Mouse (Mus musculus): ENCODE results near the gene Uaca.
"Not testable (repeated sequence)": the region's sequence is repeated elsewhere in the genome, so short reads cannot be mapped to it uniquely, and the experiment has no call there.

The Uaca gene

DNA sequence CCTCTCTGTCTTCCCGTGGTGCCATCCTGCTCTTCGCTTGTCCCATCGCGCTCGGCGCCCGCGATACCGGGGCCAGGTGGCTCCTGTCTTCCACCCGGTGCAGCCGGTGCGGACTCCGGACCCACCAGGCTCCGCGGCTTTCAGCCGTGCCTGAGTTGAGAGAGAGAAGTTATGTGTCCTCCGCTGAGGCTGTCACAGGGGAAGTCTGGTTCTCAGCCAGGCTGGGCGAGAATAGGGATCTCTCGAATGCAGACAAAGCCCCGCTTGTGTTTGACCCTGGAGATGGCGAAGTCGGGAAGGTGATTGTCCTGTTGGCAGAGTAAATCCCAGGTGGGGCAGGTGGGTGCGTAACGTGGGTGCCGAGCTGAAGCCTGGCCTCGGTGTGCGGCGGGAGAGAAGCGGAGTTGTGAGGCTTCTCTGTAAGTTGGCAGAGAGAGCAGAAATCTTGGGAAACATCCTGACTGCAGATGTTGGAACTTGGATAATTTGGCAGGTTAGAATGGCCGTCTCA lies 554 bp downstream of the Uaca start:
- DNase-seq (ENCODE audit: low read depth) = no peak

DNA sequence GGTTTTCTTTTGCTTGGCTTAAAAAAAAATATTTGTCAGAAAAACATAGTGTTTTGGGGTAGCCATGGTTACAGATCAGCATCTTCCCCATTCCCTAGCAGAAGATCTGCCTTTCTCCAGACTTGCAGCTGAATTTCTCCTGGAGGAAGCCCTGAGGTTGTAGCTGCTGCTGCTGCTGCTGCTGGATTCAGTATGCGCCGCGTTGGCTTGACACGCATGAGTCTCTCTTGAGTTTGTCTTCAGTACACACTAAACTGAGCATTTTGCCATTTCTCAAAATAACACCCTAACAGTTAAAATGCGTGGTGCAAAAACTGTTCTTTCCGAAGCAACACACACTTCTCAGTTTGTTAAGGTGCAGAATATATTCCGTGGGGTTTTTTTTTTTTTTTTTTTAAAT lies 1.7 kb downstream of the Uaca start:
- DNase-seq (ENCODE audit: low read depth) = no peak

DNA sequence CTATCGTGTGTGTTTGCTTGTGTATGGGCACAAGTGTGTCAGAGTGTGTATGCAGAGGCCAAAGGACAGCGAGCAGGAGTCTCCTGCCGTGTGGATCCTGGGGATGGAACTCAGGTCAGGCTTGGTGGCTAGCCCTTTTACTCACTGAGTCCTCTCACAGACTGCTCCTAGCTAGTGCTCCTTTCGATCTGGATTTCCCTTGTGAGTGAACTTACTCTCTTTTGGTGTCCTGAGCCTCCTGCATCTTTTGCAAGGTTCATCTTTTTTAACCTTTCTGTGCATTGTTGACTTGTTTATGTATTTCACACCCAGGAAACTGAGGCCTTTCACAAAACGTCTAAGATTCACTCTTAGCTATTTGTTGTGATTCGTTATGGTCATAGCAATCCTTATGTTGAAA lies 2.8 kb downstream of the Uaca start:
- no peak for DNase-seq (ENCODE audit: low read depth)

DNA sequence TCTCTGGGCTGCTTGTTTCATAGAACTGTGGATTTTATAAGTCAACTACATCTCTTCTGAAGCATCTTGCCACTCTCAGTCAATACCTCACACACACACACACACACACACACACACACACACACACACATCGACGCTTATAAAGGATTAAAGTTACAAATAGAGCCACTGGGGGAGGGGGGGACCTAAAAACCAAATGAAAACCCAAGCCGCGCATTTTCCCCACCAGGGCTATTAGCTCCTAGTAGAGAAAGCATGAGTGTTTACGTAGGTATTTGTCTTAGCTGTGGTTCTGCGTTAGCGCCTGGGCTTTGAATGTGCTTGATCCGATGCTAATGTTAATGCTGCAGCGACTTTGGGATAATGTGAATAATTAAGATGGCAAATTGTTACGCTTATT lies 4.7 kb downstream of the Uaca start:
- DNase-seq (ENCODE audit: low read depth) = no peak

DNA sequence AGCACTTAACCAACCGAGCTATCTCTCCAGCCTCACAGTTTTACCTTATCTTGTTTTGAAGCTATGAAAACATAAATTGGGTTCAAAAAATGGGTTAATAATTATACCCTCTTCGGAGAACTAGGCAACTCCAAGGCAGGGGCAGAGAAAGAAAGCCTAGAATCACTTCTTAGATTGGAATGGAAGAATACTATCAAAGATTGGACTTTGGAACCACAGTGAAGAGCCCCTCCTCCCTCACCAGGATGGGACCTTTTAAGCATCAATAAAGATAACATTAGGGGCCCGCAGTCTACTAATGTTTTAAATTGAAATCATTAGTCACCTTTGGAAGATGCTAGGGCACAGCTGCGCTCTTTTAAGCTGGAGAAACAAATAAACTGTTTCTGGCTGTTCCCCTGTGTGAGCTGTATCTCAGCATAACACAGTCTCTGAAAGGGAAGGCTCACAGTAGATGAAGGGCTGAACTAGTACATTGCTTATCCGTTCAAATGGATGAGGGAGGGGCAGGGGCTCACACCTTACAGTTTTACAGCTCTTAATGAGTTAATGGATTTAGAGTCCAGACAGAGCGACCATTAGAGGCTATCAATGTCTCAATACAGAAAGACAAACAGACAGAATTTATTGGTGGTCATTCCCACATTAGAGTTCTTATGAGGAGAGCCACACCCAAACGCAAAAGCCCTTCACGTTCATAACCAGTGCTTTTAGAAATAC lies 6.5 kb downstream of the Uaca start:
- no peak for DNase-seq (ENCODE audit: low read depth)

DNA sequence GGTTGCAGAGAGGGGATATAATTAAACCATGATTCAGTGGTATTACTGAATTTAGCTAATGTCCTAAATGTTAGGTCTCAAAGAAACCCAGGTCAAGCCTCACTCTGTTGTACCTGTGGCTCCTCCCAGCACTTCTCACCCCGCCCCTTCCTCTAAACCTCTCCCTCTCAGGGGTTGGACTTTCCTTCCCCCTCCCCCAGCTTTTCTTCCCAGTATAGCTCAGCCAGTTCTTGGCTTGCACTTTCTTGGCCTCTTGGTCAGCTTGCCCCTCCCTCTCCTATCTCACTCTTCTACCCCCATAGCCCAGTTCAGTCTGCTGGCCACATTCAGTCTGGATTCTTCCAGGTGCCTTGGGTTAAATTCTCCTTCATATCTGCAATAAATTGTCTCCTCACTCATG lies 7.4 kb downstream of the Uaca start:
- DNase-seq (ENCODE audit: low read depth) = no peak

DNA sequence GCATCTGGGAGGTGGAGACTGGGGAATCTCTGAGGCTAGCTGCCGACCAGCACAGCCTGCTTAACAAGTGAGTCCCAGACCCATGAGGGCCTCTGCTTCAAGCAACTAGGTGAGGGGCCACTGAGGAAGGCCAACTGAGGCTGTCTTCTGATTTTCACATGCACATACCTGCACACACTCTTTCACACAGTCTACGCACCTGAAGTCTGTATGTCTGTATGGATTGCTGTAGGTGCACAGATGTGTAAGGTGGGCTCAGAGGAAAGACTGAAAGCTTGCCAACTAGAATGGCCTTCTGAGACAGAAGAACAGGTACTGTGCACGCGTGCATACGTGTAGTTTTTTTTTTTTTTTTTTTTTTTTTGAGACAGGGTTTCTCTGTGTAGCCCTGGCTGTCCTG lies 8.0 kb downstream of the Uaca start:
- DNase-seq (ENCODE audit: low read depth) = no peak

DNA sequence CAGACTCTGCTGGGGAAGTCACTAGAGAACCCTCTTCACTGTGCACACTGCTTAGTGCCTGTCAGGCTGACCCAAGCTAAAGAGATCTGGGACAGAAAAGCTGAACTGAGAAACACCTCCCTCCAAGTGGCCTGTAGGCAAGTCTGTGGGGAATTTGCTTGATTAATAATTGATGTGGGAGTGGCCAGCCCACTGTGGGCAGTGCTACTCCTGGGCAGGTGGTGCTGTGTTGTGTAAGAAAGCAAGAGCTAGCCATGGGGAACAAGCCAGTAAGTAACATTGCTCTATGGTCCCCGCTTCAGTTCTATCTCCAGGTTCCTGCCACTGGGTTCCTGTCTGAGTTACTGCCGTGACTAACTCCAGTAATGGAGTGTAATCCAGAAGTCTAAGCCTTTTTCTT lies 11.7 kb downstream of the Uaca start:
- DNase-seq (ENCODE audit: low read depth) = no peak

DNA sequence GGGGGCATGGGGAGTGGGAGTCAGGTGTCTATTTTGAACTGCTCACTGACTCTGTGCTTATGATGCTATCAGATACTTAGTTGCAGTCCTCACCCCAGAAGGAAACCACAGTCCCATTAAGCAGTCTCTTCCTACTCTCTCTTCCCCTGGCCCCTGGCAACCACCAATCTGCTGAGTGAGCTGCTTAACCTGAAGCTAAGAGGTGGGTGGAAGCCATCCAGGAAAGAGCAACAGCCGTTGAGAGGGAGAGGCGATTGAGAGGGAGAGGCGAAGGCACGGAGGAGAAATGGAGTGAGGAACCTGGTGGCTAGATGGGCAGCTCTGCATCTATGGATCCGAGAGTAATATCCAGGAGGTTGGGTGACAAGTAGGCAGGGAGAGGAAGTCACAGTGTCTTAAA lies 13.7 kb downstream of the Uaca start:
- no peak for DNase-seq (ENCODE audit: low read depth)

DNA sequence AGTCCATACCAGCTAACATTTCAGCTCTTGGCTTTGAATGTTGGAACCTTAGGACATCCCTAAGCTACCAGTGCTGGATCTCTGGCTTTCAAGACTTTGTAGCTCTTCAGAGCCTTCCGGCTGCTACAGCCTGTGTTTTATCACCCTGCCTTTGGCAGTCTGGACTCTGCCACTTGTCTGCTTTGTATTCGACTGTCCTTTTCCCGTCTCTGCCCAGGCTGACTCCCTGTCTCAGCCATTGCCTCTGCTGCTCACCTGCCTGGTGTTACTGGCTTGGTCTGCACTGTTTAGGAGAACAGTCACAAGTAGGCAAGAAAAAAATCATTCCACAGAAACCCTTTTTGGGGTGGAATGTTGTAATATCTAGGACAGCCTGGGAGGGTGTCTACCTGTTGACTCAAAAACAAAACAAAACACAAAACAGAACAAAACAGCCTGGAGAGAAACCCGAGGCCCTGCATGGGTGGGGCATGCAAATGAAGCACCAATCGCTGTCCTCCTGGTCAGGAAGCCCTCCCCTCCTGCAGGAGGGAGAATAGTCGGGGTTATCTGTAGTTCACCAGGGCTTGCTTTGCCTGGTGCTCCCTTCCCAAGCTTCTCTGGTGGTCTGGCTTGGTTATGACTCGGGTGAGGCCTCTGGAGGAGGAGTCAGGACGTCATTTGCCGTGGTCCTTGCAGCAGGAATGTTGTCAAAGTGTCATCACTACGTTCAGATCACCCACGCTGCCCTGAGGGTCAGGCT lies 19.0 kb downstream of the Uaca start:
- DNase-seq (ENCODE audit: low read depth) = peak; percentile 9

DNA sequence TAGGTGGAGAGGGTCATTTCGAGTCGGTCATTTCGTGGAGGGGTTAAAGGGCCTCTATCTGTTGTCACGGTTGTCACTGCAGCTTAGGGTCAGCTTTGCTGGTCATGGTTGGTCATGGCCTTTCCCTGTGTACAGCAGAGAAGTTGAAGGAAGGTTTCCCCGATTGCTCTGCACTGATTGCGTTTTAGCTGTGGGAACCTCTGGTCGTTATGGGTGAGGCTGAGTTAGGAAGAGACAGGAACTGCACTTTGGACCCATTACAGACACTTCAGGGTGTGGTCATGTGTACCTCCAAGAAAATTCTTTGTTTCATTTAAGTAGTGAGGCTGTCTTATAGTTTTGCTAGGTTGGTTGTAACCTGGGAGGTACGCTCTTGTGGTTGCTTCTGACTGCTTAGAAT lies 21.2 kb downstream of the Uaca start:
- DNase-seq (ENCODE audit: low read depth) = no peak

DNA sequence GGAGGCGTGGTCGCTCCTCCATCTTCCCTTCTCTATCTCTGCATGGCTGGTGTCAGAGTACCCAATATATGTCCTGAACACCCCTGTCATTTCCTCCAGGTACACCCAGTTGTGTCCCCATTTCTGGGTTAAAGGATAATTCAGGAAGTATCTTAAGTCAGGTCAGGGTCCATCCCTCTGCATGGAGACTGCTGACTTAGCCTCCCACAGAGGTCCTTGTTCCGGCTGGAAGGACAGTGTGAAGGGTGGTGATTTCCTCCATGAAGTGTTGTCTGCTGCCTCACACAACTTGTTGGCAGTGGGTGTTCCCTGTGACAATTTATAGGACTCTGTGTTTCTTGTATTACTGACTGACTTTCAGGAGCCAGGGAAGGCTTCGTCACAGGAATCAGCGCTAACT lies 23.2 kb downstream of the Uaca start:
- no peak for DNase-seq (ENCODE audit: low read depth)

DNA sequence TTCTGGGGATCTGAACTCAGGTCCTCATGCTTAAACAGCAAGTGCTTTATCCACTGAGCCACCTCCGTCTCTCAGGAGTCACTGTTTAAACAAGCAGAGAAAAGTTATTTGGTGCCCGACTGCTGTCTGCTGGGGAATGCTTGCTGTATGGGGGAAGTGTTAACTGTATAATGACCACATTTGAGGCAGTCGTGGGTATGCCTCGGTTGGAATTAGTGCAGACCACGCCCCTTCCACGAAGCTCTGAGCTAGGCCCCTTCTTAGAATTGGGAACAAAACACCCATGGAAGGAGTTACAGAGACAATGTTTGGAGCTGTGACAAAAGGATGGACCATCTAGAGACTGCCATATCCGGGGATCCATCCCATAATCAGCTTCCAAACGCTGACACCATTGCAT lies 24.2 kb downstream of the Uaca start:
- not testable (repeated sequence) for DNase-seq (ENCODE audit: low read depth)

DNA sequence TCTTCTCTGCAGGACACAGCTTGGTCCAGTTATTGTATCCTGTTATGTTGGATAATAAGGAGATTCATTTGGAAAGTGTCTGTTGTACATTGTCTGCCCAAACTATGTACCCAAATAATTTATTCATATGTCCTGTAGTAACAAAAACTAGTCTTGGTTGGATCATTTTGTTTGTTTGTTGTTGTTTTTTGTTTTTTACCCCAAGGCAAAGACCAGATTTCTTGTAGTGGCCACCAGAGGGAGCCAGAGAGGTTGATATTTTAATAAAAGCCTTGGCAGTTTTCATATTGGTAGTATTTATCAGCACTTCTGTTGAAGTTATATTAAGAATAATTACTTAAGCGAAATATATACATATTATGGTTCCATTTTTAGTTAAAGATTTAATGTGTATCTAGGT lies 25.0 kb downstream of the Uaca start:
- DNase-seq (ENCODE audit: low read depth) = peak; percentile 65

DNA sequence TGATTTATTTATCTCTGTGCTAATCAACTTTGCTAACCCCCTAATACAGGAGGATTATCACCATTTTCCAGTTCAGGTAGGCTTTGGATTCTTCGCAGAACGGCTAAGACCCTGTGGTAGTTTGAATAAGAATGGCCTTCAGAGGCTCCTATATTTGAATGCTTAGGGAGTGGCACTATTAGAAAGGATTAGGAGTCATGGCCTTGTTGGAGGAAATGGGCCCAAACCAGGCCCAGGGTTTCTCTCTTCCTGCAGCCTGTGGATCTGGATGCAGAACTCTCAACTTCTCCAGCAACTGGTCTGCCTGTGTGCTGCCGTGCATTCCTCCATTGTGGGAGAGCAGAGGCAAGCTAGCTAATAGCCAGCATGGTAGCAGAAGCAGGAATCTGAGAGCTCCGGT lies 27.2 kb downstream of the Uaca start:
- no peak for DNase-seq (ENCODE audit: low read depth)

DNA sequence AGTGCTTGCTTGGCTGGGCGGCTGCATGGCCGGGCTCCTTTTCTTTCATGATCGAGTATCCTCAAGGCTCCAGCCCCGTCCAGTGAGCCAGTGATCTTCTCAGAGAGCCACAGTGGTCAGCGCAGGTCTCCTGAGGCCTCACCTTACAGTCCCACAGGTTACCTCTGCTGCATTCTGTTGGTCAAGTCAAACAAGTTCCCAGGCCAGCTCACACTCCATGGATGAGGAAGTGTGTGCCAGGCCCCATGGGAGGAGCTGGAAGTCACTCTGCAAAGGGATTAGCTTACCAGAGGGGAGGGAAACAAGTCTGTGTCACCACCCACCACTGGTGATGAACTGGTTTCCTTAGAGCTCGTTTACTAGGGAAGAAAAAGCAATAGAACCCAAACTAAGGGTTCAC lies 28.3 kb downstream of the Uaca start:
- DNase-seq (ENCODE audit: low read depth) = no peak

DNA sequence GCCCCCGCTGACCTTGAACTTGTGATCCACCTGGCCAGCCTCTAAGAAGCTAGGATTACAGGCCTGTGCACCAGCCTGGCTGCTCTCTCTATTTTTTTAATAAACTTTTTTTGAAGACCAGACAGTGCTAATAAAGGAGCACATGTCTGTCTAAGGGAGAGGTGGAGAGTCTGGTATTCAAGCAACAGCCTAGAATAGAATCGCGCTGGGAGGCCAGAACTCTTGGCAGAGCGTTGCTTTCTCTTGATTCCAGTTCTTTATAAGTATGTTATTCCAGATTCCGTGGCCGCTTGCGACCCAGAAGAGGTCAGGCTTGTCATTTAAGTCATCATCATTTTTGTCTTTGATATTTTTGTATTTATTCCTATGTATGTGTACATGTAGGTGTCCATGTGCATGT lies 31.2 kb downstream of the Uaca start:
- DNase-seq (ENCODE audit: low read depth) = no peak

DNA sequence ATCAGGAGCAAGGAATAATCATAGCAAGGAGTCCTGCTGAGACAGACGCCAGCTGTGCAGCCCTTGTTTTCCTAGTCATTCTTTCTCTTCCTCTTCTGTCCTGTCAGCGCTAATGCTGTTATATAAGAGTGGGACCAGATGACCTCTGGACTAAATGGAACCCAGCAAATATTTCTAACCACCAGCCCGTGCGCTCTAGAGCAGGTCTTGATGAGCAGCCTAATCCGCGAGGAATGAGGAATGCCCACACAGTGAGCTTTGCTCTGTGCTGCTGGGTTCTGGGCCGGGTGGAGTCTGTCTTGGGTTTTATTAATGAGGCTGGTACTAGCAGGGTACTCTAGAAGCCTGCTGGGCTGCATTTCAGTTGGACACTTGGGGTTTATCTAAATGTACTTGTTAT lies 32.4 kb downstream of the Uaca start:
- DNase-seq (ENCODE audit: low read depth) = no peak

DNA sequence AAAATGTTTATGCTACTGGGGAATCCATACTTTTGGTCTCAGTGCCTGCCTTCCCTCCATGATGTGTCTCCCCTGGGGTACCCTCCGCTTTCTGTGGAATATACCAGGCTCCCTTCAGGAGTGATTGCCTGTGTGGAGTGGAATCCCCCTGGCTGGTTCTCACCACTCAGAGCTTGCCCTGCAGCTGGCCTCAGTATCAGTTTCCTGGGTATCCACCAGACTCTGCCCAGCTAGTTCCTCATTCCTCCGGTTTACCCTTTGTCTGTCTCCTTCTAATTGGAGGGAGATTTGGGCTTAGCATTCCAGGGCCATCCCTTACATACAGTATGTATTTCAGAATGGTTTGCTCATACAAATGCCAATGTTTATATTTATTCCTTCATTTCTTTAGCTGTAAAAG lies 33.9 kb downstream of the Uaca start:
- DNase-seq (ENCODE audit: low read depth) = no peak

DNA sequence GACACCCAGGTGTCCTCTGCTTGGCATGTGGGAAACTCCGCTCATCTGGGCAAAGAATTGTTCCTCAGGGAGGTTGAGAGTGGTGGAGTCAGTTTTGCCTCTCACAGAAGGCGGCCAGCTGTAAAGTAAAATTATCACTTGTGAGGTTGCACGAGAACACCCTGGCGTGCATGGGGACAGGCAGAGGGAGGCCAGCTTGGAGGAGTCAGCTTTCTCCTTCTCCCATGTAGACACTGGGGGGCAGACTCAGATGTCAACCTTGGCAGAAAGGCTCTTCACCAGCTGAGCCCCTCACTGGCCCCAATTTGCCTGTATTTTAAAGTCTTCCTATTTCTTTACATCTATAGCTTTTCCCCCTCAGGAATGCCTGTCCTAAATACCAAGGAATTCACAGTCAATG lies 35.3 kb downstream of the Uaca start:
- DNase-seq (ENCODE audit: low read depth) = no peak

DNA sequence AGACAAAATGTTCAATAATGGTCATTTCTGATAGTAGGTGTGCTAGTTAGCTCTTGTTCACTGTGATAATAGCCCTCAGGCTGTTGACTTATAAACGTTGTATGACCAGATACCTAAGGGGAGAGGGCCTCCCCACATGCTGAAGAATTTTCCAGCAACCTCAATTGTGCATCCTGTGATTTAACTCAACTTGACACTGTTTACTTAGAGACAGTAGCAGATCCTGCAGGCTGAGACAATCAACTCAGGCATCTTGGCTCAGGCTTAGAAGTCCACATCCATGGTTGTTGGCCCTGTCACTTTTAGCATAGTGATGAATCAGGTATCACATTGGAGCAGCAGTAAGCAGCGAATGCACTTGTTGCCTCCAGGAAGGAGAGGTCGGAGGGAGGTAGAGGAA lies 35.7 kb downstream of the Uaca start:
- DNase-seq (ENCODE audit: low read depth) = no peak

DNA sequence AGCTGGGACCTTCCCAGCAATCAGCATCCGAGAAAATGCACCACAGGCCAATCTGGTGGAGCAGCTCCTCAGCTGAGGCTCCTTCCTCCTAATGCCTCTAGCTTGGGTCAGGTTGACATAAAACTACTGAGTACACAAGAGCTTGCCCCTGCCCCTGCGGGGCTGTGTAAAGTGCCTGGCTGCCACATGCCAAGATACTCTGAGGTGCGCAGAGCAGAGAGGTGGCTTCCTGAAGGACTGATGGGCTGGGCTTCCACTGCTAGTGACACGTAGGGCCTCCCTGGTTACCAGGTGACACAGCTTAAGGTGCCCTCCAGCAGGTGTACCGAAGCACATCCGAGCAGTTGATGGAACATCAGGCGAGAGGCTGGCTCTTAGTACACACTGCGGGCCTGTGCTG lies 37.9 kb downstream of the Uaca start:
- DNase-seq (ENCODE audit: low read depth) = no peak

DNA sequence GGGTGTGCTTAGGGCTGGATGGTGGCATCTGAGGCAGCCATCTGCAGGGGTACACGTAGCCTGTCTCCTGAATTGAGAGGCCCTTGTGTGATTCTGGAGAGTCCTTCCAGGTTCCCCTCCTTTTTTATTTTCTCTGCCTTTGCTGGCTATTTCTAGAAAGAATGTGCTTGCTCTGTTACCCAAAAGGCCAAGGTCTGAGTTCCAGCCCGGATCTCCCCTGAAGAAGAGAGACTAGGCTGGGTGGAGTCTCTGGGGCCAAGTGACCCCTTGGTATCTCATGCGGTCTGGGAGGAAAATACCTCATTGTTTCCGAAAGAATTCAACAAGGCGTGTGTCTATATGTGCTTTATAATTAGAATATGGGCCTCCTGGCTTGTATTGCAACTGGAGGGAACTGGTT lies 41.8 kb downstream of the Uaca start:
- DNase-seq (ENCODE audit: low read depth) = no peak

DNA sequence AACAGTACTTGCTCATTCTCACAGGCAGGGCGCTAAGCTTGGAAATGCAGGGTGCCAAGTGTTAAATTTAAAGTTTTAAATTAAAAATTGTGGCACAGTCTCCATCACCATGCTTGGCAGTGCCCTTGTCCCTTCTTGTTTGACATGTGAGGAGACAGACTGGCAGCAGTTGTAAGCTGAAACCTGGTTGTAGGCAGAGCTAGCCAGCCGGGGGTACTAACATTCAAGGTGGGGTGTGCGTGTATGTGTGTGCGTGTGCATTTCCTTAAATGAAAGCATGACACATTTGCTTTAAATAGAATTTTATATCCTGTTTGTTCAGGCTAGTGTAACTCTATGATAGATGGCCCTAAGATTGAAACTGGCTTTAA lies 42.7 kb downstream of the Uaca start:
- DNase-seq (ENCODE audit: low read depth) = no peak

Measured in induced T-regulatory cell, adult 2 months (primary cell).